Mouse (Mus musculus) heart, embryonic 11.5 days (tissue): ENCODE results near the gene Arhgap45. TPM values are rescaled to one million over a fixed set of nuclear protein-coding genes. Genes with fewer than 3 reads are reported as not detected.

ENCODE experiments used
- ATAC-seq: fragments of 200-750 bp; cut with Nextera tagmentation; replicated peaks from 2 replicates; pipeline ENCODE4 v1.8.0; 2017; ENCODE audit warnings: moderate library complexity; ENCODE audit not compliant: insufficient number of reproducible peaks, low FRiP score, low TSS enrichment
- H3K27ac ChIP-seq: fragments of 300-500 bp; sonication (generic); 2 replicates; pipeline ENCODE4 v1.5.1; 2014; ENCODE audit warnings: mild to moderate bottlenecking, low read depth, low read length
- H3K27me3 ChIP-seq: fragments of 300-500 bp; sonication (generic); 2 replicates; pipeline ENCODE4 v1.6.1; 2014; ENCODE audit warnings: mild to moderate bottlenecking, low read length, mixed read lengths; ENCODE audit not compliant: control insufficient read depth, insufficient read depth
- H3K36me3 ChIP-seq: fragments of 300-500 bp; sonication (generic); 2 replicates; pipeline ENCODE4 v1.6.1; 2014; ENCODE audit warnings: mild to moderate bottlenecking, low read length, moderate library complexity, mixed read lengths; ENCODE audit not compliant: control insufficient read depth, insufficient read depth
- H3K4me1 ChIP-seq: fragments of 300-500 bp; sonication (generic); 2 replicates; pipeline ENCODE4 v1.6.1; 2014; ENCODE audit warnings: low read length; ENCODE audit not compliant: control insufficient read depth, insufficient read depth
- H3K4me2 ChIP-seq: fragments of 300-500 bp; sonication (generic); 2 replicates; pipeline ENCODE4 v1.6.1; 2014; ENCODE audit warnings: mild to moderate bottlenecking, moderate library complexity
- H3K4me3 ChIP-seq: fragments of 300-500 bp; sonication (generic); 2 replicates; pipeline ENCODE4 v1.5.1; 2014; ENCODE audit warnings: low read depth, low read length
- H3K9ac ChIP-seq: fragments of 300-500 bp; sonication (generic); 2 replicates; pipeline ENCODE4 v1.6.1; 2014; ENCODE audit warnings: mild to moderate bottlenecking, low read depth, low read length, moderate library complexity
- H3K9me3 ChIP-seq: fragments of 300-500 bp; sonication (generic); replicated peaks from 2 replicates; pipeline ENCODE4 v1.6.1; 2016; ENCODE audit warnings: low read length; ENCODE audit not compliant: control insufficient read depth
- WGBS: fragments of 180-500 bp; shearing (Covaris S2); extraction: QIAGEN DNeasy Blood & Tissue Kit; methylation state at CpG from one replicate; pipeline ENCODE4 v1.1.7; 2014; ENCODE audit not compliant: insufficient replicate concordance; 5-methylcytosine and 5-hydroxymethylcytosine counted together
- polyA plus RNA-seq: library from polyadenylated mRNA; unstranded; fragments of >200 nt; fragmentation: Nextera tagmentation; extraction: Ambion mirVana; gene quantifications from 2 replicates; pipeline ENCODE4 v1.2.1, GENCODE M21; 2014

Gene Arhgap45
- polyA plus RNA-seq, 1 experiment from 2014 or later: 6.2 TPM

DNA sequence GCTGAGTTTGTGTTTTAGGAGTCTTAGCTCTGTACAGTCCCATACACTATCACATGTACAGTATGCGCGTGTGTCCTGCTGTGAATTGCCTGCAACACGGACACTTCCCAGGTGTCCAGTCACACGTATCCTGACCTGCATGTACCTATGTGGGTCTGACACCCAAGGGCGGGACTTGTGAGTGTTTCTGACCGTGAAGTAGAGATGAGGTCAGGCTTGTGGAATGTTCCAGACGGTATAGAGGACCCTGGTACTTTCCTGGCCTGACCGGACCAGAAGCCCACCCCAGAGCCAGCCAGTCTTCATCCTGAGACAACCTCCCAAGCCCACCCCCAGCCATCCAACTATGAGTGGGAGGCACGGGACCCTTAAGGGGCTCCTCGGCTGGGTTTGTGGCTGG, 870 bp upstream of the Arhgap45 start:
- 70% methylated on average over 10 of the region's 10 CpGs for WGBS
- no peak for ATAC-seq

DNA sequence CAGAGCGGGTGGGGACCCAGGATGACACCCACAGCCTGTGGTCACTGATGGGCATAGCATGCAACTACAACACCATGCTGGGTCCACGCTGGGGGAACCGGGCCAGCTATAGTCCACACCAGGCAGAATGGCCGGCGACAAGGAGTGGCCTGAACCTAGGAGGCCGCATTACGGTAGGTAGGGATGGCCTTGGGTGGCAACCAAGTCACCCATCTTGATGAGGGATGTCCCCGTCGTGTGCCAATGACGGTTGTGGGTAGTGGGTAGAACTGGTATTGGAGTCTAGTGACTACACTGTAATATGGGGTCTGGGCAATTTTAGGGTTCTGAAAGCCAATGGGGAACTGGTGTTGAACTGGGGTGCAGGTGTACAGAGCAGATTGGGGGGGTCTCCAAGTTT, 478 bp downstream of the Arhgap45 start:
- Histone ChIP-seq H3K27me3 (peaks cover 40% of the 10 kb centered on the region), H3K4me2 (peak overlapping the region; percentile 1; the same call in 1 of the 2 replicates), H3K27ac (no peak overlapping the region), H3K36me3 (no peaks in the 10 kb centered on the region), H3K4me3 (no peak overlapping the region), H3K4me1 (peaks cover 31% of the 10 kb centered on the region), H3K9me3 (no peaks in the 10 kb centered on the region), H3K9ac (no peak overlapping the region)
- 87% methylated on average over 10 of the region's 10 CpGs for WGBS
- ATAC-seq: no peak

More for the DNA sequence above, 870 bp upstream of the Arhgap45 start:
- peaks cover 9% of the 10 kb centered on the region for H3K36me3 ChIP-seq
- no peak overlapping the region; the same call in 1 of the 2 replicates for H3K4me2 ChIP-seq
- peaks cover 42% of the 10 kb centered on the region for H3K27me3 ChIP-seq
- H3K4me3 ChIP-seq: no peak overlapping the region
- H3K4me1 ChIP-seq: peaks cover 29% of the 10 kb centered on the region
- peaks cover 7% of the 10 kb centered on the region for H3K9me3 ChIP-seq
- H3K9ac ChIP-seq: peak overlapping the region; percentile 39; the same call in 1 of the 2 replicates
- H3K27ac ChIP-seq: no peak overlapping the region

DNA sequence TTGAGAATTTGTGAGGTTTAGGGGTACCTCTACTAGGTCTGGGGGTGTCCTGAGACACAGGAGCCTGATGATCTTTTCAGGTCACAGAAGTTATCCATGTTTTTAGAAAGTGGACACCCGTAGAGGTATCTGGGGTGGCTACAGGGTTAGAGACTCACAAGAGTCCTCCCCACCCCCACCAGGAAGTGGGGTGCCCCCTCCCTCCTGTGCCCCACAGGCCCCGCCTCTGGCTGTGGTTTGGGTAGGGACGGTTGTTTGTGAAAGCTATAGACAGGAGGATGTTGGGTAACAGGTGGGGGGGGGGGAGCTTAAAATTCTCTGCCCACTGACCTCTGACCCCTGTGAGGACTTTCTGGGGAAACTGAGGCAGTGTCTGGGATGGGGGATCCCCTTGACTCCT, 908 bp downstream of the Arhgap45 start:
- Histone ChIP-seq H3K4me3 (no peak overlapping the region), H3K36me3 (no peaks in the 10 kb centered on the region), H3K27ac (no peak overlapping the region), H3K9ac (no peak overlapping the region), H3K9me3 (no peaks in the 10 kb centered on the region), H3K27me3 (peaks cover 36% of the 10 kb centered on the region), H3K4me1 (peaks cover 31% of the 10 kb centered on the region), H3K4me2 (no peak overlapping the region)
- no peak for ATAC-seq
- WGBS: 70% methylated on average over 3 of the region's 3 CpGs

DNA sequence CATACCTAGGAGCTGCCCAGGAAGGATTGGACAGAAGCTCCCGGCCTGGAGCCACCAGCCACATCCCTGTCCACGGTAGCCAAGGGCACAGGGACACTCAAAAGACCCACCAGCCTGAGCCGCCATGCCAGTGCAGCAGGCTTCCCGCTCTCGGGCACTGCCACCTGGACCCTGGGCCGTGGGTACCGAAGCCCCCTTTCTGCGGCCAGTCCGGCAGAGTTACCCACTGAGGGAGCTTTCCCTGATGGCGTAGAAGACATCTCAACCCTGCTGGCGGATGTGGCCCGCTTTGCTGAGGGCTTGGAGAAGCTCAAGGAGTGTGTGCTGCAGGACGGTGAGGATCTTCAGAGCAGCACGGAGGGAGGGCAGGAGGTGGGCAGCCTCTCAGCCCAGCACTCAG, 1.3 kb downstream of the Arhgap45 start:
- Histone ChIP-seq H3K9me3 (no peaks in the 10 kb centered on the region), H3K9ac (no peak overlapping the region; the same call in 1 of the 2 replicates), H3K4me1 (peaks cover 31% of the 10 kb centered on the region), H3K4me2 (no peak overlapping the region), H3K4me3 (no peak overlapping the region), H3K27me3 (peaks cover 32% of the 10 kb centered on the region), H3K27ac (no peak overlapping the region), H3K36me3 (no peaks in the 10 kb centered on the region)
- no peak for ATAC-seq
- WGBS: 81% methylated on average over 14 of the region's 14 CpGs

DNA sequence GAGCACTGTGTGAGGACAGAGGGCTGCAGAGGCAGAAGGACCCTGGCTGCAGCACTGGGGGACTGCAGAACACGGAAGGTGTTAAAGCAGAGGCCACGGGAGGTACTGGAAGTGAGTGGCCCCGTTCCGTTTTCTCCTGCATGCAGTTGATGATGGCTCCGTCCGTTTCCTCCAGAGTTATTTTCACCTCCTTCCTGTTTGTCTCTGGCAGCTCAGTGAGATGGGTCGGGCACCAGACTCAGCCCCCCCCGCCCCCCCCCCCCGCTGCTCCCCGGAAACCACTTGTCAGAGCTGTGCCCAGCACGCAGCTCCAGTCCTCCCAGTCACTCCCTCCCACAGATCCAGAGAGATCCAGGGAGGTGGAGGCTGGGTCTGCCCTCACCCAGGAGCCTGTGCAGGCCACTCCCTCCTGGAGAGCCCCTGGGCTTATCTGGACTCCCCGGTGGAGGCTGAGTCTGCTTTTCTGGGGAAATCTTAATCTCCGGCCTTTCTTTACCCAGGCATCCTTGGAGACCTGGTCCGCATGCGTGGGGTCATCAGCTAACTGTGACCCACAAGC, 2.4 kb downstream of the Arhgap45 start:
- peak; percentile 39; the same call in 1 of the 2 replicates for ATAC-seq
- no peaks in the 10 kb centered on the region for H3K9me3 ChIP-seq
- H3K4me3 ChIP-seq: peak overlapping the region; percentile 39
- peaks cover 21% of the 10 kb centered on the region for H3K27me3 ChIP-seq
- H3K36me3 ChIP-seq: no peaks in the 10 kb centered on the region
- H3K27ac ChIP-seq: peak overlapping the region; percentile 73
- H3K4me2 ChIP-seq: peak overlapping the region; percentile 63
- WGBS: 0% methylated on average over 15 of the region's 15 CpGs
- H3K9ac ChIP-seq: peak overlapping the region; percentile 70
- peaks cover 31% of the 10 kb centered on the region for H3K4me1 ChIP-seq

- peak overlapping the region; percentile 63 for H3K4me2 ChIP-seq
- H3K9me3 ChIP-seq: no peaks in the 10 kb centered on the region
- ATAC-seq: peak; percentile 52
- H3K27ac ChIP-seq: peak overlapping the region; percentile 73
- peak overlapping the region; percentile 39 for H3K4me3 ChIP-seq
- 8% methylated on average over 20 of the region's 20 CpGs for WGBS
- H3K36me3 ChIP-seq: no peaks in the 10 kb centered on the region
- peaks cover 14% of the 10 kb centered on the region for H3K27me3 ChIP-seq
- peaks cover 31% of the 10 kb centered on the region for H3K4me1 ChIP-seq
- peak overlapping the region; percentile 70 for H3K9ac ChIP-seq
Observed at GRCm38 (mm10) chr10:80019471-80020131, 3.1 kb downstream of the Arhgap45 start.

DNA sequence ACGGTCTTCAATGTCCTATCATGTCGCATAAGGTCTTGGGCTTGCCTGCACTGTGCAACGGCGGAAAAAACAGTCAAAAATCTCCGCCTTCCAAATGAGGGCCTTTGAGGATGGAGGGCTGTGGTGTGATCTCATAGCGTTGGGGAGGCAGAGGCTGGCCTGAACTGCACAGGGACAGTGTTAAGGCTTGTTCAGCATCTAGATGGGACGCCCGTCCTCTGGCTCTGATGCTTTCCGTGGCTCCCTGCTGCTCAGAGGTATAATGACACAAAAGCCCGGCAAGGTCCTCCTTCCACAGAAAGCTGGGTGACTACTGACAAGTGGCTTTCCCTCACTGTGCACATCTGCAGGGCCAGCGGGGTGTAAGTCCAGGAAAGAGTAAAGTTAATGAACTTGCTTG, 3.7 kb downstream of the Arhgap45 start:
- peak overlapping the region; percentile 39 for H3K4me3 ChIP-seq
- no peaks in the 10 kb centered on the region for H3K36me3 ChIP-seq
- no peaks in the 10 kb centered on the region for H3K9me3 ChIP-seq
- H3K27ac ChIP-seq: no peak overlapping the region
- WGBS: 23% methylated on average over 11 of the region's 11 CpGs
- H3K27me3 ChIP-seq: peaks cover 8% of the 10 kb centered on the region
- peak overlapping the region; percentile 63 for H3K4me2 ChIP-seq
- no peak for ATAC-seq
- H3K9ac ChIP-seq: peak overlapping the region; percentile 70
- H3K4me1 ChIP-seq: peaks cover 31% of the 10 kb centered on the region

GRCm38 (mm10) chr10:80020603-80021319, 4.3 kb downstream of the Arhgap45 start:
- H3K9me3 ChIP-seq: no peaks in the 10 kb centered on the region
- peak overlapping the region; percentile 63 for H3K4me2 ChIP-seq
- H3K9ac ChIP-seq: no peak overlapping the region
- no peaks in the 10 kb centered on the region for H3K36me3 ChIP-seq
- H3K4me3 ChIP-seq: no peak overlapping the region
- H3K27ac ChIP-seq: no peak overlapping the region
- no peak for ATAC-seq
- WGBS: 78% methylated on average over 18 of the region's 18 CpGs
- H3K4me1 ChIP-seq: peaks cover 27% of the 10 kb centered on the region
- H3K27me3 ChIP-seq: peaks cover 2% of the 10 kb centered on the region; the same call in 1 of the 2 replicates
